In the genomic region with DNA sequence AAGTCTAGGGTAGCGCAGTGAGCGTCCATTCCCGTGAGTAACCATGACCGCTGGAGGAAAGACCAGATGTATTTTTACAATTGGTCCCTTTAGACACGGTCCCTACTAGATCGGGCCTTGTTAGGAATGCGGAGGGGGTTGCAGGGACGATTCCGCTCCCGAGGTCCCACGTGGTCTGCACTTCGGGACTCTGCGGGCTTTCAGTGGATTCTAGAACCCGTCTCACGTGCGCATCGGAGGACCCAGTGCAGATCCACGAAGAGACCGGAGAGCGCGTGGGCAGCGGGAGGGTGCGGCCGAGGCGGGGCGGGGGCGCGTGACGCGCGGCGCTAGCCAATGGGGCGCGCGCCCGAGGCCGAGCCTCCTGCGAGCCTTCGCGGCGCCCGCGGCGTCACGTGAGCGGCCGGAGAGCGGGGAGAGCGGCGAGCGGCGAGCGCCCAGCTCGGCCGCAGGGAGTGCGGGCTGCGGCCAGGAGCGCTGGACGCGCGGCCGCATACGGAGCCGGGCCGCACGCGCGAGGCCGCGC, we compare ENCODE assay signal across 9 mouse cellular contexts. TPM values are rescaled to one million over a fixed set of nuclear protein-coding genes. Genes with fewer than 3 reads are reported as not detected.
DNase-seq lines count a peak whose midpoint lies in the region; ATAC-seq and TF ChIP-seq lines count a peak whose summit lies in the region.
"Had no signal": no experiment of that assay in that cellular context is flagged by ENCODE, and none has a peak within 500 bp of the region (broad histone marks: within the 10 kb centered on the region; RNA-seq: fewer than 3 reads in every experiment).

A gene (plus strand): TSS at position 396 of the 526 bp plus-strand sequence.

- H3K27me3 ChIP-seq in megakaryocyte, embryonic 14.5 days (replicated peaks): peaks cover 97% of the 10 kb centered on the region
- H3K27me3 ChIP-seq in limb, embryonic 10.5 days (ENCODE audit: low read depth, poor library complexity, severe bottlenecking): peaks cover 34% of the 10 kb centered on the region
- H3K27me3 ChIP-seq in midbrain, embryonic 13.5 days: peaks cover 36% of the 10 kb centered on the region
- peaks cover 13% of the 10 kb centered on the region for H3K27me3 ChIP-seq in stomach, embryonic 16.5 days (ENCODE audit: control insufficient read depth, insufficient read depth, low read length)

- H3K4me2 ChIP-seq in midbrain, embryonic 13.5 days (replicated peaks): peak within 1 kb of the TSS; percentile 100
- H3K4me2 ChIP-seq in stomach, embryonic 16.5 days (ENCODE audit: low read depth, low read length): peak within 1 kb of the TSS; percentile 100

- no peaks in the 10 kb centered on the region for H3K36me3 ChIP-seq in megakaryocyte, embryonic 14.5 days (replicated peaks; ENCODE audit: low read length)
- peaks cover 8% of the 10 kb centered on the region; the same call in 1 of the 2 replicates for H3K36me3 ChIP-seq in limb, embryonic 10.5 days
- H3K36me3 ChIP-seq in midbrain, embryonic 13.5 days: peaks cover 3% of the 10 kb centered on the region; the same call in 1 of the 2 replicates
- no peaks in the 10 kb centered on the region for H3K36me3 ChIP-seq in stomach, embryonic 16.5 days (ENCODE audit: control insufficient read depth, insufficient read depth, low read length)

- peak within 1 kb of the TSS; percentile 92 for H3K4me3 ChIP-seq in megakaryocyte, embryonic 14.5 days (replicated peaks)
- H3K4me3 ChIP-seq in embryonic fibroblast, embryonic 13.5 days (ENCODE audit: insufficient read depth, low read length): peak within 1 kb of the TSS; percentile 62
- peak within 1 kb of the TSS; percentile 69 for H3K4me3 ChIP-seq in limb, embryonic 10.5 days
- peak within 1 kb of the TSS; percentile 67 for H3K4me3 ChIP-seq in midbrain, embryonic 13.5 days (replicated peaks)
- peak within 1 kb of the TSS; percentile 66 for H3K4me3 ChIP-seq in stomach, embryonic 16.5 days (replicated peaks; ENCODE audit: low read length)

- DNase-seq in heart, adult 9 months (ENCODE audit: low spot score in 2 of 2): peak; percentile 88
- peak; percentile 85 to 87 for DNase-seq in kidney, adult 8-10 months
- DNase-seq in limb, embryonic 10.5 days (ENCODE audit: low spot score): peak; percentile 85

- no peaks in the 10 kb centered on the region for H3K9me3 ChIP-seq in megakaryocyte, embryonic 14.5 days
- no peaks in the 10 kb centered on the region for H3K9me3 ChIP-seq in limb, embryonic 10.5 days (replicated peaks)
- H3K9me3 ChIP-seq in midbrain, embryonic 13.5 days: no peaks in the 10 kb centered on the region
- H3K9me3 ChIP-seq in stomach, embryonic 16.5 days (replicated peaks; ENCODE audit: control insufficient read depth, low read length): no peaks in the 10 kb centered on the region

- under 1% methylated on average over 70 of the region's 70 CpGs for WGBS in limb, embryonic 10.5 days
- WGBS in midbrain, embryonic 13.5 days: under 1% methylated on average over 70 of the region's 70 CpGs
- WGBS in stomach, embryonic 16.5 days: under 1% methylated on average over 70 of the region's 70 CpGs

- peaks cover 26% of the 10 kb centered on the region for H3K4me1 ChIP-seq in megakaryocyte, embryonic 14.5 days
- no peaks in the 10 kb centered on the region for H3K4me1 ChIP-seq in embryonic fibroblast, embryonic 13.5 days (ENCODE audit: control insufficient read depth, insufficient read depth, low read length)
- H3K4me1 ChIP-seq in limb, embryonic 10.5 days: peaks cover 30% of the 10 kb centered on the region
- peaks cover 23% of the 10 kb centered on the region for H3K4me1 ChIP-seq in midbrain, embryonic 13.5 days (replicated peaks)
- H3K4me1 ChIP-seq in stomach, embryonic 16.5 days (ENCODE audit: control insufficient read depth, insufficient read depth, low read length): peaks cover 17% of the 10 kb centered on the region

- no peak for TF ChIP-seq CTCF in embryonic fibroblast, embryonic 13.5 days (IDR thresholded peaks at IDR 0.05; ENCODE audit: borderline replicate concordance, insufficient read depth, low read length)

- H3K27ac ChIP-seq in embryonic fibroblast, embryonic 13.5 days (ENCODE audit: insufficient read depth, low read length): no peak within 1 kb of the TSS
- H3K27ac ChIP-seq in limb, embryonic 10.5 days: peak within 1 kb of the TSS; percentile 84
- H3K27ac ChIP-seq in midbrain, embryonic 13.5 days: peak within 1 kb of the TSS; percentile 32; the same call in 1 of the 2 replicates
- peak within 1 kb of the TSS; percentile 39; the same call in 1 of the 2 replicates for H3K27ac ChIP-seq in stomach, embryonic 16.5 days (ENCODE audit: low read length)

- H3K9ac ChIP-seq in midbrain, embryonic 13.5 days (replicated peaks): peak within 1 kb of the TSS; percentile 72
- peak within 1 kb of the TSS; percentile 76 for H3K9ac ChIP-seq in stomach, embryonic 16.5 days (ENCODE audit: low read length)

- TF ChIP-seq POLR2A in embryonic fibroblast, embryonic 13.5 days (IDR thresholded peaks at IDR 0.05; ENCODE audit: low read depth, low read length): 0 out of 2 replicates have a peak, but pooled peaks have one; percentile 17

- no peak for ATAC-seq in megakaryocyte, adult 5-6 weeks (ENCODE audit: poor library complexity, severe bottlenecking)
- ATAC-seq in midbrain, embryonic 13.5 days: peak; percentile 70
- peak; percentile 79 for ATAC-seq in stomach, embryonic 16.5 days (ENCODE audit: insufficient read depth, low FRiP score)

RNA-seq across cellular contexts. Expression of the gene that starts here (rescaled TPM):
- 0.12 and 3.0 TPM in 2 replicates for polyA plus RNA-seq in megakaryocyte, embryonic 14.5 days (2012; ENCODE audit: insufficient read depth, low replicate concordance)
- not detected in 2 replicates for total RNA-seq in megakaryocyte, adult 5-6 weeks (2015)
- not detected in 2 replicates for total RNA-seq in megakaryocyte, adult 5-6 weeks (2017)
- polyA plus RNA-seq in embryonic fibroblast, embryonic 13.5 days (2011; ENCODE audit: insufficient read length, low read depth, missing spikeins): 1.1 and 1.8 TPM in 2 replicates
- 4.3 and 7.5 TPM in 2 replicates for polyA plus RNA-seq in limb, embryonic 10.5 days (2016; fragmentation: Nextera tagmentation; extraction: Ambion mirVana)
- 8.7 and 9.0 TPM in 2 replicates for polyA plus RNA-seq in midbrain, embryonic 13.5 days (2015; fragmentation: Nextera tagmentation; extraction: Ambion mirVana)
- 8.8 and 10.2 TPM in 2 replicates for polyA plus RNA-seq in stomach, embryonic 16.5 days (2015; fragmentation: Nextera tagmentation; extraction: Ambion mirVana)
- total RNA-seq: neutrophil, adult 5-6 weeks had no signal
